Mouse (Mus musculus) neural tube, embryonic 14.5 days (tissue): Measurements from ENCODE around the gene Cfap97d2. TPM values are rescaled to one million over a fixed set of nuclear protein-coding genes. Genes with fewer than 3 reads are reported as not detected.

Experiments used
- ATAC-seq: fragments of 200-750 bp; cut with Nextera tagmentation; 2 replicates; pipeline ENCODE4 v1.8.0; 2017; ENCODE audit warnings: low read depth, mild to moderate bottlenecking, moderate TSS enrichment, moderate library complexity
- H3K27ac ChIP-seq: fragments of 300-500 bp; sonication (generic); 2 replicates; pipeline ENCODE4 v1.5.1; 2014; ENCODE audit warnings: low read depth, mild to moderate bottlenecking, control low read depth, low read length, moderate library complexity, mixed read lengths
- H3K27me3 ChIP-seq: fragments of 300-500 bp; sonication (generic); 2 replicates; pipeline ENCODE4 v1.6.1; 2014; ENCODE audit warnings: low read length; ENCODE audit not compliant: control insufficient read depth, insufficient read depth
- H3K36me3 ChIP-seq: fragments of 300-500 bp; sonication (generic); 2 replicates; pipeline ENCODE4 v1.6.1; 2014; ENCODE audit warnings: low read length, mixed read lengths; ENCODE audit not compliant: control insufficient read depth, insufficient read depth
- H3K4me1 ChIP-seq: fragments of 300-500 bp; sonication (generic); 2 replicates; pipeline ENCODE4 v1.6.1; 2014; ENCODE audit warnings: low read length; ENCODE audit not compliant: control insufficient read depth, insufficient read depth
- H3K4me2 ChIP-seq: fragments of 300-500 bp; sonication (generic); 2 replicates; pipeline ENCODE4 v1.6.1; 2014; ENCODE audit warnings: mild to moderate bottlenecking, low read depth, low read length, control low read depth
- H3K4me3 ChIP-seq: fragments of 300-500 bp; sonication (generic); 2 replicates; pipeline ENCODE4 v1.5.1; 2014; ENCODE audit warnings: low read depth, low read length, control low read depth, mixed read lengths
- H3K9ac ChIP-seq: fragments of 300-500 bp; sonication (generic); replicated peaks from 2 replicates; pipeline ENCODE4 v1.6.1; 2014; ENCODE audit warnings: low read depth, mild to moderate bottlenecking, control low read depth, low read length, mixed read lengths
- H3K9me3 ChIP-seq: fragments of 300-500 bp; sonication (generic); 2 replicates; pipeline ENCODE4 v1.6.1; 2016; ENCODE audit warnings: low read length; ENCODE audit not compliant: control insufficient read depth
- WGBS: fragments of 180-500 bp; shearing (Covaris S2); extraction: QIAGEN DNeasy Blood & Tissue Kit; methylation state at CpG from one replicate; pipeline ENCODE4 v1.1.7; 2014; 5-methylcytosine and 5-hydroxymethylcytosine counted together
- polyA plus RNA-seq: library from polyadenylated mRNA; unstranded; fragments of >200 nt; fragmentation: Nextera tagmentation; extraction: Ambion mirVana; gene quantifications from 2 replicates; pipeline ENCODE4 v1.2.1, GENCODE M21; 2014

The Cfap97d2 gene
- polyA plus RNA-seq, 1 experiment from 2014 or later: 1.2 TPM

DNA sequence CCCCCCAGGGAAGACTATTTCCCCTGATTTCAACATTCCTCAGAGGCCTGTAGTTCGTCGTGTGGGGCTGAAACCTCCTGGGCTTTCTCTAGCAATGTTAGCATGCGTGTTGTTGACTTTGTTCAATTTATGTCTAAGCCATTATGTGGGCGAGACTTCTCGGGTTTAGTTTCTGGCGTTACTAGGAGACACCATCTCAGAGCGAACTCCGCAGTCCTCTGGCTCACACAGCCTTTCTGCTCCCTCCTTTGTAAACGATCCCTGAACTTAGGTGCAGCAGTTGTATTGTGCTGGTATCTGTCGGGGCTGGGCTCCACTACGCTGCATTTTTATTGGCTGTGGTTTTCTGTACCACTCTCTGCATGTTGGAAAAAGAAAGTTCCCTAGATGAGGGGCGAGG lies 11.0 kb upstream of the Cfap97d2 start:
- Histone ChIP-seq H3K4me1 (peaks cover 5% of the 10 kb centered on the region; the same call in 1 of the 2 replicates), H3K36me3 (no peaks in the 10 kb centered on the region), H3K9ac (no peak overlapping the region), H3K4me2 (no peak overlapping the region), H3K9me3 (no peaks in the 10 kb centered on the region), H3K4me3 (no peak overlapping the region), H3K27ac (no peak overlapping the region), H3K27me3 (no peaks in the 10 kb centered on the region)
- no peak for ATAC-seq
- 41% methylated on average over 12 of the region's 12 CpGs for WGBS

DNA sequence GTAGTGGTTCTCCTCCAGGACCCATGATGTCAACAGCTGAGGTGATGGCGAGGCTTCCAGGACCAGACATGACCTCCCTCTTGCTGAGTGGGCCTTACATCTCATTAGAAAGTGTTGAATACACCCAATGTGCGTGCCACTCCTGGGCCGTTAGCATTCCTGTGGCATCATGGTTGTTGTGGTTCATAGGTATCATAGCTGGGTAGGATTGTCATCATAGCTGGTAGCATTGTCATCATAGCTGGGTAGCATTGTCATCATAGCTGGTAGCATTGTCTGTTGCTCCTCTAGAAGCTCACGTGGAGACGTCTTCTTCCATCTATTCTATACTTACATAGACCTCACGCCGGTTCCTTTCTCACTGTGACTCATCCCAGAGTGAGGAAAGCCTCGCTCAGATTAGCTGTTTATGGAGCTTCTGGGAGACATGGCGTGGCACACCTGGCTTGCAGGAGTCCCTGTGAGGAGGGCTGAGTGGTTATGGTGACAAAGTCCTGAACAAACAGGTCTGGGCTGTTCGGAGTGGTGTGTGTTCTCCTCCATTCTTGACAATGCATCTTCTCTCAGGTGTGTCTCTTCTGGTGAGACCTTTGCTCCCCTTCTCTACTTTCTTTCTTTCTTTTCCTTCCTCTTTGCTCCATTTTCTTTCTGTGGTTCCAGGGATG lies 10.4 kb upstream of the Cfap97d2 start:
- no peak overlapping the region for H3K4me3 ChIP-seq
- H3K4me2 ChIP-seq: no peak overlapping the region
- H3K36me3 ChIP-seq: no peaks in the 10 kb centered on the region
- H3K4me1 ChIP-seq: peaks cover 5% of the 10 kb centered on the region; the same call in 1 of the 2 replicates
- no peak for ATAC-seq
- no peaks in the 10 kb centered on the region for H3K27me3 ChIP-seq
- 94% methylated on average over 10 of the region's 10 CpGs for WGBS
- H3K27ac ChIP-seq: no peak overlapping the region
- no peaks in the 10 kb centered on the region for H3K9me3 ChIP-seq
- H3K9ac ChIP-seq: no peak overlapping the region

DNA sequence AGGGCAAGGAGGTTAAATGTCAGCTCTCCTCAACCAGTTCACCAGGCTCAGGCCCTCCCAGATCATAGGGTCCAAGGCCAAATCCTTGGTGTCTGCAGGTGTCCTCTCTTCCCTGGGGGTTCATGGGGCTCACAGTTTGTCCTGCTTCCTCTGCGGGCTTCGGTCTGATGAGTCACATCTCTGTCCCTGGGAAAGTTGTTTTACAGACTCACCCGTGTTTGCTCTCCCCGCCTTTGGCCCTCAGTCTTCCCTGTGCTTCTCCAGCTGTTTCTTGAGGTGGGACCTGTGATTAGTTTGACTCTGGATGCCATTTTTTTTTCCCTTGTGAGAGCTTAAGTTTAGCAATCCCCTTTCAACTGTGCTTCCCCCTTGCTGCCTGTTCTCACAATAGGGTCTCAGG lies 9.5 kb upstream of the Cfap97d2 start:
- H3K4me3 ChIP-seq: no peak overlapping the region
- no peaks in the 10 kb centered on the region for H3K36me3 ChIP-seq
- H3K9ac ChIP-seq: no peak overlapping the region
- H3K4me1 ChIP-seq: peaks cover 5% of the 10 kb centered on the region; the same call in 1 of the 2 replicates
- no peaks in the 10 kb centered on the region for H3K27me3 ChIP-seq
- H3K4me2 ChIP-seq: no peak overlapping the region
- ATAC-seq: no peak
- H3K27ac ChIP-seq: no peak overlapping the region
- no peaks in the 10 kb centered on the region for H3K9me3 ChIP-seq
- WGBS: 87% methylated on average over 4 of the region's 4 CpGs

DNA sequence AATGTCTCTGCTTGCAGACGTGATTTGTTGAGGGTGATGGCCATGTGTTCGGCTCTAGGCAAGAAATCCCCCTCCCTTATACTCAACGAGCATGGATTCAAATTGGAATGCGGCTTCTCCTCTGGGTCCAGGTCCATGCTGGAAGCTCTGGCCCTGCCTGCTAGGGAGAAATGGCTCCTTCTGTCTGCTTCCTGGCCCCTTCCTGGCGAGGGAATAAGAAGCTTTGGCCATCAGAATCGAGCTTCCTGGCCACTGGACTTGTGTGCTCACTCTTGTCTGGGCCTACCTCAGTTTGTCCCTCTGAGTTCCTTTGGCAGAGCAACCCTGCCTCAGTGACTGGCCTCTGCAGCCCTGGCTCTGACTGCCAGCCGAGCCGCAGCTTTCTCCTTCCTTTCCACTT lies 8.5 kb upstream of the Cfap97d2 start:
- Histone ChIP-seq H3K4me3 (no peak overlapping the region), H3K4me1 (peaks cover 5% of the 10 kb centered on the region; the same call in 1 of the 2 replicates), H3K27ac (no peak overlapping the region), H3K9ac (no peak overlapping the region), H3K4me2 (no peak overlapping the region), H3K9me3 (no peaks in the 10 kb centered on the region), H3K36me3 (no peaks in the 10 kb centered on the region), H3K27me3 (no peaks in the 10 kb centered on the region)
- no peak for ATAC-seq
- 82% methylated on average over 8 of the region's 8 CpGs for WGBS

DNA sequence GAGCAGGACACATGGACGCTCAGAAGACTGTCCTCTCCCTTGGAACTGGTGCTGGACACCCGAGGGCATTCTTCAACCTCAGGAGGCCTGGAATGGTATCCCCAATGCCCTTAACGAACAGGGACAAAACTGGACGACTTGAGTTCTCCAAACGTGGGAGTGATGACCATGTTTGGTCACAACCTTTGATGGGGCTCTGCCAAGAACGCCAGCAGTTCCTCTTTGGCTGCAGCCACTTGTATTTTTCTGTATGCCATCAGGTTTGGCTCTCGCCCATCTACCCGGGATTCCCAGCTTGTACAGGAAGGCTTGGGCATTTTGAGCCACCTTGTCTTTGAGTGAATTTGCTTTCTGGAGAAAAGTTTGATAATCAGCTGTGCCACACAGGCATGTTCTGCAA lies 8.0 kb upstream of the Cfap97d2 start:
- WGBS: 88% methylated on average over 8 of the region's 8 CpGs
- H3K9ac ChIP-seq: no peak overlapping the region
- H3K27ac ChIP-seq: no peak overlapping the region
- no peaks in the 10 kb centered on the region for H3K36me3 ChIP-seq
- no peak overlapping the region for H3K4me2 ChIP-seq
- no peaks in the 10 kb centered on the region for H3K27me3 ChIP-seq
- H3K4me1 ChIP-seq: peaks cover under 1% of the 10 kb centered on the region; the same call in 1 of the 2 replicates
- no peaks in the 10 kb centered on the region for H3K9me3 ChIP-seq
- ATAC-seq: no peak
- no peak overlapping the region for H3K4me3 ChIP-seq

DNA sequence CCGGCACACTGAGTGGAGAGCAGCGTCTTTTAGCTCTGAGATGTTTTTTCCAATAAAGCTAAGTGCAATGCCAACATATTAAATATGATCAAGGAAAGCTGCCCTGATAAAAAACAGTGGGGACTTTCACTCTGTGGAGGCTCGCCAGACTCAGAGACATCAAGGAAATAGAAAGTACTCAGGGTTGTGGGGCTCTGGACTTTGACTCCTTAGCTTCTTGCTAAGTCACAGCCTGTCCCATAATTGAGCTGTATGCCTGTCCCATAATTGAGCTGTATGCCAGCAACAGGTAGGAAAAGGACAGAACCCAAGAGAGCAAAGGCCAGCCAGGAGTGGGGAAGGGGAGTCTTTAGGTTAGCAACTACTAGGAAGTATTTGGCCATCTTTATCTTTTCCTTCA lies 7.4 kb upstream of the Cfap97d2 start:
- Histone ChIP-seq H3K27me3 (no peaks in the 10 kb centered on the region), H3K27ac (no peak overlapping the region), H3K9ac (no peak overlapping the region), H3K36me3 (no peaks in the 10 kb centered on the region), H3K4me3 (no peak overlapping the region), H3K4me2 (no peak overlapping the region), H3K9me3 (no peaks in the 10 kb centered on the region), H3K4me1 (no peaks in the 10 kb centered on the region)
- ATAC-seq: no peak
- 92% methylated on average over 3 of the region's 3 CpGs for WGBS

DNA sequence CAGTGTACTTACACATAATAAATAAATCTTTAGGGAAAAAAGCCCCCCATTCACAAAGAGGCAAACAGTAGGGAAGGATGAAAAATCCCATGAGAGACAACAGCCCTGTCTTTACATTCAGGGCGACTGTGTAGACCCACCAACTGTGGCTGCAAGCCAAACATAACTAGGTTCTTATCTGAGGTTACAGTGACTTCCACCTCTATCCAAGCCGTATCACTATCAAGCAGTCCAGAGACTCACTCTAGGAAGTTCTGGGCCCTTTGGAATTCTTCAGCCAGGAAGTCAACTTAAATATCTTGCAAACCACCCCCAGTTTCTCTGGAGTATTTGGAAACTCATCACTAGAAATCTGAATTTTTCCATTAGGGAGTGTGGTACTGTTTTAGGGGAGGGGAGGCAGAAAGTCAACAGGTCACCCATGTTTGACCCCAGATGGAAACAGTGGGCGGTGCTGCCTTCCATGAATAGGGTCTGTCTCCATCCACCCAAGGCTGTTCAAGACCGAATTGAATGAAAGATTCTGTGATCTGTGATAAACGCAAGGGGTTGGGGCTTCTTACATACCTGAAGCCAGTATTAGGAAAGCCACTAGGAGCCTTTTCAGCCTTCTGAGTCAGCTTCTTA lies 6.3 kb upstream of the Cfap97d2 start:
- Histone ChIP-seq H3K36me3 (no peaks in the 10 kb centered on the region), H3K27me3 (no peaks in the 10 kb centered on the region), H3K27ac (no peak overlapping the region), H3K4me3 (no peak overlapping the region), H3K4me2 (no peak overlapping the region), H3K9me3 (no peaks in the 10 kb centered on the region), H3K9ac (no peak overlapping the region), H3K4me1 (no peaks in the 10 kb centered on the region)
- WGBS: 79% methylated on average over 5 of the region's 5 CpGs
- ATAC-seq: no peak

DNA sequence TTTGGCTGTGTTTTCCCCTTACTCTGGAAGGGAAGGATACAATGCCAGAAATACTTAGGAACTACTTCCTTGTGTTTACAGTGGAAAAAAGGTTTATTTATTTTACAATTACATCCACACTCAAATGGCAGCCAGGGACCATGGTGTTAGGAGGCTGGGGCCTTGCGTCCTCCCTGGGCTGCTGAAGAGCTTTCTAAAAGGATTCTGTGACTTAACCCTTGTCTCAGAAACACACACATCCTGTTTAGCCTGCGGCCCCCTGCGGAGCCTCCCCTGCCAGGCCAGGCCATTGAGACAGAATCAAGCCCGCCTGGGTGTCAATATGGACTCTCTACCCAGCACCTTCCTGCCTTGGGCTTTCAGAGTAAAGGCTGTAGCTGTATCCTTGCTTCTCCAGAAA lies 2.9 kb upstream of the Cfap97d2 start:
- ATAC-seq: no peak
- WGBS: 62% methylated on average over 4 of the region's 4 CpGs

DNA sequence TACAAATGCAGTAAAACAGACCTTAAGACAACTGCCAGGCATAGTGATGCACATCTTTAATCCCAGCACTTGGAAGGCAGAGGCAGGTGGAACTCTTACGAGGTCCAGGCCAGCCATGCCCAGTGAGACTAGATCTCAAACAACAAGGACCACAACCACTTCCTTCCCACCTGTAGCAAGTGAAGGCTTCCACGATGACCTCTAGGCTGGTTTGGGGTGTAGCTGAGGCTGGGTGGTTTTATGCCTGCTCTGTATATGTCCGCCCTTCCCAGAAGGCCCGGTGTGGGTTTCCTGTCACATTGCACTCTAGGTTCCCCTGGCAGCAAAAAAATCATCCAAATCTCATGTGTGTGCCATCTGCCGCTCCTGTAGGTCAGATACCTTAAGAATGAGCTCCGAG lies 1.9 kb upstream of the Cfap97d2 start:
- Histone ChIP-seq H3K27ac (no peak overlapping the region), H3K4me1 (peaks cover 10% of the 10 kb centered on the region; the same call in 1 of the 2 replicates), H3K9me3 (no peaks in the 10 kb centered on the region), H3K27me3 (no peaks in the 10 kb centered on the region), H3K4me2 (no peak overlapping the region), H3K36me3 (no peaks in the 10 kb centered on the region), H3K4me3 (no peak overlapping the region), H3K9ac (no peak overlapping the region)
- no peak for ATAC-seq
- WGBS: 91% methylated on average over 6 of the region's 6 CpGs

More for the DNA sequence above, 2.9 kb upstream of the Cfap97d2 start:
- Histone ChIP-seq H3K4me2 (no peak overlapping the region), H3K36me3 (no peaks in the 10 kb centered on the region), H3K9ac (no peak overlapping the region), H3K4me3 (no peak overlapping the region), H3K27me3 (no peaks in the 10 kb centered on the region), H3K27ac (no peak overlapping the region), H3K4me1 (peaks cover 10% of the 10 kb centered on the region; the same call in 1 of the 2 replicates), H3K9me3 (no peaks in the 10 kb centered on the region)
